Mouse (Mus musculus): Measurements from ENCODE around the gene Galnt16.

DNA sequence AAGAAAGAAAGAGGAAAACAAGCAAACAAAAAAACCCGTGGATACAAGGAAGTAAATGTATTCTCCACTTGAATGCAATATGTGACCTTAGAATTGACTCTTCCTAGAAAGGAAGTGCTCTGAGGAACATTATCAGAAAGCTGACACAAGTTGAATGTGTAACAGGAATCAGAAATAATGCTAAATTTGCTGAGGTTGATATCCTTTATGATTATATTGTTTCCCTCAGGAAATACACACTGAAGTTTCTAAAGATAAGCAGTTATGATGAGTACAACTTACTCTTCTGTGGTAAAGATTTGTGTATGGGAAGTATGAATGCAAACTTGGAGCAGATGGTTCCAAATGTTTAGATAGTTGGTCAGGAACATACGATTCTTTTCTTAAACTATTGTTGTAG lies 150.3 kb downstream of the Galnt16 start:
- no peak for TF ChIP-seq GATA1 (IDR thresholded peaks at IDR 0.05; ENCODE audit: borderline replicate concordance, low read length)
- TF ChIP-seq FLI1 (IDR thresholded peaks at IDR 0.05; ENCODE audit: low read length) = no peak
